Mouse (Mus musculus) thymus, postnatal 14 days (tissue): ENCODE data around the gene Myo3b.

Experiments used
- DNase-seq: peaks from one replicate; pipeline ENCODE4 v3.0.0; 2021

Gene Myo3b

DNA sequence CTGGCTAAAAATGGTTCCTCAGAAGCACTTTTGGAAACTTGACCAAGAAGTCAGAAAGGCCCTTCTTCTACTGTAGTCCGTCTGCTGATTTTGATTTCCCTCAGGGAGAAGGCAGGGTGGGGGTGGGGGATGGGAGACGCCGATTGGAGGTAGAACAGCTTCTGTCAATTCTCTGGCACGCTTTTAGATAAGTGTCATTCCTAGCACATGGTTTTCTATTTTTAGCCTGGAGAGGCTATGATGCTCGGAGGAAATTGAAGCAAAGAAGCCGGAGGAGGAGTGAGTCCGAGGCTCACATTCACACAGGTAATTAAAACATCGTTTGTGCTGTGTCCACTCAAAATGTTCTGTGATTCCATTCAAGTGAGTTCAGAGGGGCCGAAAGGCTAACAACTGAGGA is 276.2 kb downstream of the Myo3b start:
- DNase-seq, result no peak

DNA sequence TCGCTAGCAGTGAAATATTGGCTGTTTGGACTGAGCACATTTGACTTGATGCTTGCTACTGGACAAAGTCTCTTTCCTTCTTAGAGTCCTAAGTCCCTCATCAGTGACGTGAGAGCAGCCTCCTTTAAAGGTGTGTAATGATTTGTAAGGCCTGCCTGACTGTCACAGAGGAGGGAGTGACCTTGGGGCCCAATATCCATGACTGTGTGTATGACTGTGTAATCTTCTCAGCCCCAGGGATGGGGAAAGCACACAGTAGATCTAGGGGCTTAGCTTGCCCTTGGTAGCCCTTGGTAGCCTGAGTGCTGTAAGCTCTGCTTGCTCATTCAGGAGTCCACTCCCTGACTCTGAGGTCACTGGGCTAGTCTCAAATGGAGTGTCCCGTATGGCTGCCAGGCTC is 276.8 kb downstream of the Myo3b start:
- no peak for DNase-seq

DNA sequence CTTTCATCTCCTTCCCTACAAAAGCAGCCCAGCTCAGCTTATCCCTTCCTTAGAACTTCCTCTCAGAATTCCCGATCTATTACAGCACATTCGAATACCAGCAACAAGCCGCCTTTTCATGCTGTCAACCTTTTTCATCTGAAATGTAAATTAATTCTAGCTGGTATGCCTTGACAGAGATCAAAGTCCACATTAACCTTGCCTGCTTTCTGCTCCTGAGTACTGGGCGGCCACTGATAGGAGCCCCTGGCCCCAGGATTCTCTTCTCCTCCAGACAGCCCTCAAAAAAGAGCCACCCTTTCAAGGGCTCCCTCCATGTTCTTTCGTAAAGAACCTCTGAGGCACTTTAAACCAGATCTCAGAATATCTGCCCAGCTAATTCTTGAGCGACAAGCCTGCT is 278.9 kb downstream of the Myo3b start:
- no peak for DNase-seq

DNA sequence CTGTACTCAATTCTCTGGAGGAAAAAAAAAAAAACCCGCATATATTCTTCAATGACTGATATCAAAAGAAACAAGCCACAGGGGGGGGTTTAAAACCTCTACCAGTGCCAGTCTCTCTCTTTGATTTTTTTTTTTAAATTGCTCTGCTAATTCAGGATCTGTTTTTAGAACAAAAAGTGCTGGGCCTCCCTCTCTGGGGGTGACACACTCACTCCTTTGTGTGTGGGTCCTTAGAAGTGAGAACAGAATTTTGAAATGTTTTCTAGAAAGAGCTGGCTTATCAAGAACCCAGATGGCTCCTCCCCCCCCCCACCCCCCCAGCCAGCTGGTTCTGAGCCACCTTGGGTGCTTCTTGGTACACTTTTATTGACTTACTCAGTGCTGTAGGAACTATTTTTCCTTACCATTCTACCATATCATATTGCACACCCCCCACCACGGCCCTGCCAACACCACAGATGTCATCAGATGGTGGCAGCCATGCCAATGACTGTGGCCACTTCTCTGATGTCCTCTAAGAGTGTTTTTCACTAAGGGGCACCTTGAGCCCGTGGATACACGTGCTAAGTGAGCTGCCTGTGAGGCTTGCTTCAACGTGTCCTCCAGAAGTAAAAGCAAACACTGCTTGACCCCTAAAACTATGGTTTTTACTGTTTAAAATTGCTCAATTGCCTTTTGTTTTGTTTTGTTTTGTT is 280.1 kb downstream of the Myo3b start:
- no peak for DNase-seq

DNA sequence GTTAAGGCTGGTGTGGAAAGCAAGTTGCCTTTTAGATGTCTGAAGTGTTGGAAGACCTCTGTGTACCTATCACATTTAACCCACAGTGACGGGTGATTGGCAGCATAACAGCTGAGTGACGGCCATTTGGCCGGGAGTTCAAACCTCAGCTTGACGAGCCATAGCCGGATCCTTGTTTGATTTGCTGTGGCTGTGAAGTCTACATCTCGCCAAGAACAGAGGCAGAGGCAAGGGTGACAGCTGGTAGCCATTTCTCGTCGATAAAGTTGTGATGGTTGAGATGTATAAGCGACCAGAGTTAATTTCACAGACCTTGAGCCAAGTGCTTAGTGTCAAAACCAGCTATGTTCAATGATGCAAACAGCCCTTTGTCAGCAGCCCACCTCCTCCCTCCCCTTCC is 283.8 kb downstream of the Myo3b start:
- DNase-seq, result no peak

DNA sequence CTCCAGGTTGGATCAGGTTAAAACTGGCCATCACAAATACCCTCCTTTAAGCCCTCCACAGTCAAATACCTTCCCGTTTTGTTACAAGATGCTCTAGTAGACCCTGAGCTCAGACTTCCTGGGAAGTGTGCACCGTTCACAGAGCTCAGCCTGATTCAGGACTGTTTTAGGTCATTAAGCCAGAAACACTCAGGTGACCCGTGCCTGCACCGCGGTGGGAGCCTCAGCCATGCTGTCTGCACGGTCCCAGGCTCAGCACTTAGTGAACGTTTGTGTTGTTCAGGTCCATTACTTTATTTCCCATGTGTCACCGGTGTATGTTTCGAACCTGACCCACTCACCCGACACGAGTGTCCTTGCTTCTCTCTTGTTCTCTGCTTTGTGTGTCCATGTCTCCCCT is 288.7 kb downstream of the Myo3b start:
- DNase-seq, result no peak

DNA sequence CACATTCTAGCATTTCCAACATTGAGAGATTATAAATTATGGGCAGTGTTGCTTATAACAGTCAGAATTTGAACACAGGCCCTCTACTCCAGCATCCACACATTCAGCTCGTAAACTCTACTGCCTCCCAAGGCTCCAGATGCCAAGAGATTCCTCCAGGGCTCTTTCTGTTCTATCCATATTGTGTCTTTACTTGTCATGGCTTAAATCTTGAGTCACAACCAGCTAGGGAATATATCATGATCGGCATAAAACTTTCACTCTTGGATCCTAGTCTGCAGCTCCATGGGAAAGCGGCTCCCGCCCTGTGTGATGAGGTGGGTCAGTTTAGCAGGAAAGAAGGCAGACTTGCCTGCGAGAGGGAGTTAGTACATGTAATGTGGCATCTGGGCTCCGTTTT is 294.0 kb downstream of the Myo3b start:
- DNase-seq, result no peak

DNA sequence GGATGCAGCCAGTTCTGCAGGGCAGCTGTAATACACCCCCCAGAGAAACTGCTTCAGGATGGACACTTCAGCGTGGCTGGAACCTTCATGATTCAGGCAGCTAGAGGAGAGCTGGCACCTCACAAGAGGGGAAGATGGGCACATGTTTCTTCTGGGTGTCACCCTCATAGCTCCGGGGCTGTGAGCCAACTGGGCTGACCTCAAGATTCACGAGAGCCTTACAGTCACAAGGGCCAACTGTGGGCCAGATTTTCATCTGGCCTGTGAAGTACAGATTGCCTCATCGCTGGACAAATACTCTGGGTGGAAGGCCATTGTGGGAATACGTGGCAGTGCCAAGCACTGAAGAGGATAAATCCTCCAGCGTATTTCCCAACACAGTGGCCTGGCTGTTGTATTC is 294.6 kb downstream of the Myo3b start:
- DNase-seq, result no peak

DNA sequence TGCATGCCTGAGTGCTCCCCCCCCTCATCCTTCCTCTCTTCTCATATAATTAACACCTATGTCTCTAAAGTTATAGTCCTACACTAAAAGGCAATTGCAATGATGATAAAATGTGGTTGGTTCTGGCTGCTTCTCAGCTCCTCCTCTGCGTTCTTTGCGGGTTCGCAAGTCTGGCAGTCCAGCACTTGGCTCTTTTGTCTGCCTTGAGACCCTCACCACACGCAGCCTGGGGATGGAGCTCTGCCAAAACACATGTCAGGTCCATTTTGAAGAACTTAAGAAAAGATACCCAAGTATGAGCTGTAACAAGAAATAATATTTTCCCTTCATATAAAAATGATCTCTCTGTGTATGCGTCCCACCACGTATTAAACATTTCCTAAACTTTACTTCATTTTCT is 297.6 kb downstream of the Myo3b start:
- no peak for DNase-seq

DNA sequence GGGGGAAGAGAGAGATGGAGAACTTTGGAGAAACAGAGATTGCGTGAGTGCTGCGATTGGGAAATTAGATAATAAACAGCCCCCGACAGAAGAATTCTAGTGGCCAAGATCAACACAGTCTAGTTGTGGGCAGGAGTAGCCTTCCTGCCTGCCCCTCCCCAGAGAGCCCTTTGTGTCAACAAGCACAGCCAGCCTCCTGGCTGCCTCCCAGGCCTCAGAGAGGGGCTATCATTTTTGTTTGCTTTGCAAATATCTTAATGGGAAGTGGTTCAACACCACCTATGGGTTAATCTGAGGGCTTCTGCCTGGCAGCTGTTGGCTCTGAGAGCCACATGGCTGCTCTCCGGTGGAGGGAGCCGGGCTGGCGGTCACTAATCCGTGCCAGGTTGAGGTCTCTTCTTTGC is 298.3 kb downstream of the Myo3b start:
- no peak for DNase-seq

DNA sequence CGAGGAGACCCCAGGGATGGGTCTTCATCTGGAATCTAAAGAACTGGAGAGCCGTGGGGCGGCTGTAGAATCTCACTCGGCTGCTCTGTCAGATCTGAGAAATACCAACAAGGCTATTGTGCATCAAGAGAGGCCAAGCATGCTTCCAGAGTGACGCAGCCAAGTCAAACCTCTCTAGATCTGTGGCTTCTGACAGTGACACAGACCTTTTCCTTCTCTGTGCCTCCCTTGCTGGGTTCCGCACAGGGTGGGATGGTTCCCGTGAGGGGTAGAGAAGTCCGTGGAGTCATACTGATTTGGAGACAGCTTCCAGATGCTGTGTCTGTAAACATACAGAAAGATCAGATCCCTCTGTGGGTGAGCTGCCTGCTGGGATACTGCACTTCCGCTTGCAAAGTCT is 298.9 kb downstream of the Myo3b start:
- no peak for DNase-seq

DNA sequence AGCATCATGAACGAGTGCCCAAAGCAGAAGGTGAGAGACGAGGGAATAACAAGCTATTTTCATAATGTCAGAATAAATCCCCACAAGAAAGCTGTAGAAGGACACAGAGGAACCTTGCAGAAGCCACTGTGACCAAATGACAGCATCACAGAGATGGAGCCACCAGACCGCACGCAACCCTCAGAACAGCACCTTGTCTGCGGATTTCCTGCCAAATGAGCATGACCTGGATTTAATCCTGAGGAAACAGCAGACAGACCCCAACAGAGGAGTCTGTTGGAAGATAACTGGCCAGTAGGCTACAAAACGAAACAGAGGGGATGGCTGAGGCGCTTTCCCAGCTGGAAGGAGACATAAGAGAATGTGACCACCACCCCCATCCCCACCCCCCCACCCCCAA is 300.1 kb downstream of the Myo3b start:
- DNase-seq, result no peak

DNA sequence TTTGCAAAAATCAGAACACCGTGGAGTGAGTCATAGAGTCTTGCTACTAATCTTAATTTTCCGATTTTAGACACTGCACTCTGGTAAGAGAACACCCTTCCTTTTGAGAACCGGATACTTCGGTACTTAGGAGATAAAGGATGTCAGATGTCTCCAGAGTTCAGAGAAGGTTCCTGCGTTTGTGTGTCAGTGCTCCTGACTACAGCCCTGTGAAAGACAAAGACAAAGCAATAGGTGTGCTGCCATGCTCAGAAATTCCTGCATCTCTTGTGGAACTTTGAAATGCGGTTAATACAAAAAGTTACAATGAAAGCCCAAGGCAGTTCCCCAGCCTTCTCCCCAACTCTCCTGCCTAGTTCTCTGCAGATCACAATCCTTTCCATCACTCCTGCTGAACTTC is 300.6 kb downstream of the Myo3b start:
- no peak for DNase-seq

DNA sequence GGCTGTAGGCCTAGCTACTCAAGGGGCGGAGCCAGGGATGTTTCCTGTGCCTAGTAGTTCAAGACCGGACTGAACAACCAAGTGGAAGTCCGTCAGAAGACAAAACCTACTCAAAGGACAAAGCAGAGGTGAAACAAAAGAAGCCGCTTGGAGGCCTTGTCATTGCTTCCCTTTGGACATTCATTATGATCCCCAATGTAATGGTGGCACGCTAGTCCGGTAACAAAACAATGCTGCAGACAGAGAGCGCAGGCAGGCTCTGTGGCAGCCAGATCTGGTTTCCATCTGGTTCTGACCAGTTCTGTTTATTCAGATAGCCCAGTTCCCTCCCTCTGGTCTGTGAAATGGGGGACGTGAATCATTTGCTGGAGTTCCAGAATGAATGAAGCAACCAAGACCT is 301.3 kb downstream of the Myo3b start:
- no peak for DNase-seq

DNA sequence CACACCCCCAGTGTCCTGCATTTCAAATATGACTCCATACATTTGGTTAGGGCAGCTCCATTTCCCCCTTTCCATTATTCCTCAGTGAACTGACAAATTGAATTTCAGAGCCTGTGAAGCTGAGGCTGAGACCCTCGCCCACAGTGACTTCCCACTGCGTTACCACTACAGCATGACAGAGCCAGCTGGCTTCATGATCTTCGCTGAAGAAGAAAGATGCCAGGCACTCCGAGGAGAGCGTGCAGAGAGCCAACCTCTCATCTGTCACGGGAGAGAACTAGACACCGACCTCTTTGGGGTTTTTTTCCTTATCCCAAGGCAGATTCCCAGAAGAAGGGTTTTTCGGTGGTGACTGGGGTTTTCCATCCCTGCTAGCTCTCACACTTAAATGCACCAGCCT is 306.2 kb downstream of the Myo3b start:
- no peak for DNase-seq

DNA sequence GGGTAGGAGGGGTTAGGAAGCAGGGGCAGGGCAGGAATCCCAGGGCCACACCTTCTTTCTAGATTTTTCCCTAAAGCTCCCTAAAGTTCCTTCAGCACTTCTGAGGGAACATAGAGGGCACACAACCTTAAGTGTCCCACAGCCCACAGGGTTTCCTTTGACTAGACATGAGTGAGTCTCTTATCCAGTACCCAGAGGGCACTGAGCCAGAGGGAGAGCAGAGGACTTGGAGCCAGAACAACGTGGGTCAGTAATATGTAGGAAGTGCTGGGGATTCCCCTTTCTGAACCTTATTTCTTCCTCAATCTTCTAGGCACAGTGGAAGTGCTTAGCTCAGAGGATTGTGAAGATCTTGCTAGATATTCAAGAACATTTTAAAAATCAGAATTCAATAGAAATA is 308.6 kb downstream of the Myo3b start:
- no peak for DNase-seq

DNA sequence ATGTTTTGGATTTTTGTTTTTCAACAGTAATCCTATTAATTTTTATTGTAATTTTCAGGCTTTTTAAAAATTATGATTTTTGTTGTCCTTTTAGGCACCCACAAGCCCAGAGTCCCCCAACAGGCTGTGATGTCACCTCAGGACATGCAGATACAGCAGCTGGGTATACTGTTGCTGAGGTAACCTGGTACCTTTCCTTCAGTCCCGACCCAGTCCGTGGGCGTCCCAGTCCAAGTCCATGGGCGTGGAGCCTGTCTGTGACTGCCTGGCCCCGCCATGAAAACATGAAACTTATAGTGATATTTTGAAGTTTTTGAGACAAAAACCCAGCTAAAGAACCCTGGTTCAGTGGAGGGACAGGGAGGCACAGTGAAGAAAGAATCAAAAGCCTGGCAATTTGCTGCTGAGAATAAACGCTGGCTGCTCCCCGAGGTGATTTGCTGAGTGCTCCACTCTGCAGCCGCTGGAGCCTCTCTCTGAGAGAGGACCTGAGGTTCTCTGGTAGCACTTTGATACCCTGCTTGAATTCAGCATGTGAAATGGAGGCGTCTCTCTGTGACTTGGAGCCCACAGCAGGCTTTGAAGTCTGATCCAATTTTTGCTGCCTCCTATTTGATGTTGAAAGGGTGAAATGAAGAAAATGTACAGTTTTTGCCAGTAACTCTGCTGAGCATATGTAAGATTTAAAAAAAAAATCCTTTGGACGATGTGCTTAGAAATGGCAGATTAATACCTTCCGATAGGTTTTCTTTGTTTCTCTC is 310.0 kb downstream of the Myo3b start:
- DNase-seq, result no peak

DNA sequence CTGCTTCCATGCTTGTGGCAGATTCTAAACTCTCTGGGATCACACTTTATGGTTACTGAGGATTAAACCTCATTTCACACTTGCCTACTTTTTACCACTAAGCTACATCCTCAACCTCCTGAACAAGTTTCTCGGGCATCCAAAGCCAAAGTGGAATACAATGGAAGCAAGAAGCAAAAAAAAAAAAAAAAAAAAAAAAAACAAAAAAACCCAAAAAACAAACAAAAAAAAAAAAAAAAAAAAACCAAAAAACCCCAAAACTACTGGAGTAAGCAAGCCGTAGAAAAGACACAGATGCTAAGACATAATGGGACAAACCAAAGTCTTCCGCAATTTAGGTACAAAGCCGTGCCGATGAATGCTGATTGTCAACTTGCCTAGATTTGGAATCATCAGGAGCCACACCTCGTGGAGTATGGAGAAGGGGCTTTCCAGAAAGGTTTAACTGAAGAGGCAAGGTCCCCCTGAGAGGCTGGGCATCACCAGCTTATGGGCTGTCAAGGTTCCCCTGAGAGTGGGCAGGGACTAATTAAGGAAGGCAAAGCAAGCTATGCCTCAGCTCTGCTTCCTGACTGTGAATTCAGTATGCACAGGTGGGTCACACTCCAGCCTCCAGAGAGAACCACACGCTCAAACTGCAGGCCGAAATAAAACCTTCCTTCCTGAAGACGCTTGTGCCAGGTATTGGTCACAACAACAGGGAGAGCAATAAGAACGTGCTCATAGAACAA is 313.7 kb downstream of the Myo3b start:
- no peak for DNase-seq

DNA sequence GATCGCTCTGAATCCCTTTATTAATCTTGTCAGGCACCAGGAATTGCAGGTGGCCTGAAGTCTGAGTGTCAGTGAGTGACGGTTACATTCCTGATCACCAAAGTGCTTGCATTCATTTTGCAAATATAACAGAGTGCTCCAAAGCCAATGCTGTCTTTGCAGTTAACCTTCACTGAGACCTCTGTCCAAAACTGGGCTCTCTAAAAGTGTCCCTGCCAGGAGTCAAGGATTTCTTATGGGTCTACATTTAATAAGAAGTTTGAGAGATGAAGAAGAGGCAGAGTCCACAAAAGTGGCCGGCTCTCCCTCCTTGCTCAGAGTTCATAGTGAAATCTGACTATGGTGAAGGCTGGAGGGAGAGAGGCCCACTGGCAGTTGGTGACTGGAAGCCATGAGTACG is 315.1 kb downstream of the Myo3b start:
- DNase-seq, result no peak

DNA sequence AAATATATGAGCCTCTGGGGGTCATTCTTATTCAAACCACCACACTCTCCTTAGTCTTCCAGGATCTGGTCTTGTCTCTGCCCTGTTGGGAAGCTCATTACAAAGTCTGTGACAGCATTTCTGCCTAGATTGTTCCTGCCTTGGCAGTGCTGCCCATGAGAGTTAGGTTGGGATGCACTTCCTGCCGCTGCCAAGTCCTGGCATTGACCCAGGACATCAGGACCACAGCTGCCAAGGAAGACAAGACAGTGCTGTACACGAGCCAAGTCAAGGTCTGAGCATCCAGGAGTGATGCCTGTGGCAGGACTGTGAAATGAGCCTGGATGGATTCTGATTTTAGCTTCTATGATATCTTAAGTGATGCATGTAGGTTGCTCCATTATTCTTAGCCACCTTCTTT is 316.1 kb downstream of the Myo3b start:
- DNase-seq, result no peak

DNA sequence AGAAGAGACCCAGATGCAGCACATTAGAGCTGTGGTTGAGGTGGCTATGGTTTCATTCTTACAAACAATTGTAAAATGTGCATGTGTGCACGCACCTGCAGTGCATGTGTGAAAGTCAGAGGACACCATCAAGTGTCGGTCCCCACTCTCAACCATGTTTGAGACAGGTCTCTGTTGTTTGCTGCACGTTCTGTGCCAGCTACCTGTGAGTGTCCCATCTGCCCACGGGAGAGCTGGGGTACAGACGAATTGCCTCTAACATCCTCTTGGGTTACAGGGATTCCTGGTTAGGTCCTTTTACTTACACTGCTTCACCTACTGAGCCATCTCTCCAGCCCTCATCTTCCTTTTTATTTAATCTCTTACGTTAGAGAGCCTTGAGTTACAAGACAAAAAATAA is 330.5 kb downstream of the Myo3b start:
- DNase-seq, result no peak

DNA sequence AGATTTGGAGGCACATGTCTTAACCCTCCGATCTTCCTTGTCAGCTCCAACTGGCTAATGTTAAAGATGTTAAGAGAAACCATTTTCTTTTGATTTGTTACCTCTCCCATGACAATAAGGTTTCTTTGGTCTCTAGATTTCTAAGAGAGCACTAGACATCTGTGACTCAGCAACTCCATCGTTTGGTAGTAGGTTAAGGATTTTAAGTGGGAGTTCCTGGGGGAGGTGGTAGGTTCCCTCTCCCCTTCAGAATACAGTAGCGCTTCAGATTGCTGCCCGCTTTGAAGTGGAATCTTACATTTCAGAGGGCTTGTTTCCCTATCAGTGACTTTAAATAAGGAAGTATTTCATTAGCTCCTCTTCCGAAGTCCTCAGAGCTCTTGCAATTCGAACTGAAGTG is 340.4 kb downstream of the Myo3b start:
- DNase-seq, result no peak

DNA sequence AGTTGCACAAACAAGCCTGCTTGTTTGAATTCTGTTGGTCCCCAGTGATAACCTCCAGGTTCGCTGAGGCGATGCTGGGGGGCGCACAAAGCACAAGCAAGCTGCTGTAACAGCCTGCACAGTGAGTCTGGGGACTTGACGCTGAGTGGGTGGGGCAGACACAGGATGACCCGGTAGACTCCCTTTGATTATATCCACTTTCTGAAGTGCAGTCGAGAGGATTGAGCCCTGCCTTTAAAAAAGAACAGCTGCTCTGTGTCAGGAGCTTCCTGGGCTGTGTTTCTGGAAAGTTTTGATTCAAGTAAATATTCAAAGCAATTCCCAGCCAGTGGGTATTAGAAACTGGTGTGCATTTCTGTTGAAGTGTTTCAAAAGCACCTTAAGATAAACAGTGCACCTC is 341.0 kb downstream of the Myo3b start:
- no peak for DNase-seq

DNA sequence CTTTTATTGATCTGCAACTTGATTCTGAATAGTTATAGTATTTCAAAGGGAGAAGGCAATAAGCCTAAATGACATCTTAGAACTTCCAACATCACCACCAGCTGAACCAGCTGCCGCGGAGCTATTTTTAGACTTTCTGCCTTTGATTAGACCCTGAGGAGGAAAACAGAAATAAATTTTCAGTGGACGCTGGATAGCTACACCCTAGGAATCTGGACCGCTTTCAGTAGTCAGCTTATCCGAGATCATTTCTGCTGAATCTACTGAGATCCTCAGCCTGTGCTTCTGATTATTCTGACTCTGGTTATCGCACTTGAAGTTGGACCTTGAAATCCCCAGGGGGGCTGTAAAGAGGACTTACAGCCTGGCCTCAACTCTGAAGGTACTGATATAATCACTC is 349.7 kb downstream of the Myo3b start:
- DNase-seq, result no peak
